In genomic region chr11:90054401-90054800, GRCm38 (mm10) we compare ENCODE assay signal across 14 mouse cellular contexts. TPM values are rescaled to one million over a fixed set of nuclear protein-coding genes. Genes with fewer than 3 reads are reported as not detected.
A peak's percentile ranks its signal among the peaks of the same experiment; 100 is the strongest.
DNase-seq lines count a peak whose midpoint lies in the region; ATAC-seq and TF ChIP-seq lines count a peak whose summit lies in the region.
"Had no signal": no experiment of that assay in that cellular context is flagged by ENCODE, and none has a peak within 500 bp of the region (broad histone marks: within the 10 kb centered on the region; RNA-seq: fewer than 3 reads in every experiment).

No protein-coding gene starts in this region.

- TF ChIP-seq POLR2A in lung, adult 2 months (IDR thresholded peaks at IDR 0.05; ENCODE audit: borderline replicate concordance, extremely low read depth, low read depth, low read length), result peak; percentile 21; the same call in 1 of the 2 replicates

- no peak overlapping the region for H3K4me2 ChIP-seq in heart, embryonic 11.5 days
- no peak overlapping the region for H3K4me2 ChIP-seq in embryonic facial prominence, embryonic 15.5 days (replicated peaks)

- peak; percentile 39 to 43 for DNase-seq in heart, adult 9 months (ENCODE audit: low spot score in 2 of 2)
- DNase-seq in Muller cell, postnatal 12 days (ENCODE audit: inconsistent ontology term), result peak; percentile 36
- no peak for DNase-seq in lung, adult 2 months
- no peak for DNase-seq in cerebellum, postnatal 4 days (ENCODE audit: low spot score in 2 of 2)
- no peak for DNase-seq in left cerebral cortex, postnatal 14 days (ENCODE audit: low spot score in 2 of 2)
- DNase-seq in cerebellum, adult 9-11 months, result no peak
- DNase-seq: cerebellum, postnatal 36 days; right cerebral cortex, adult 18-20 months had no signal

- peaks cover 3% of the 10 kb centered on the region; the same call in 1 of the 2 replicates for H3K4me1 ChIP-seq in heart, embryonic 11.5 days (ENCODE audit: control insufficient read depth, insufficient read depth, low read length)
- H3K4me1 ChIP-seq in embryonic facial prominence, embryonic 15.5 days, result peaks cover 16% of the 10 kb centered on the region
- H3K4me1 ChIP-seq in lung, adult 2 months (ENCODE audit: control insufficient read depth, insufficient read depth, low read length), result peaks cover 12% of the 10 kb centered on the region

- H3K9ac ChIP-seq in heart, embryonic 11.5 days (ENCODE audit: low read depth, low read length), result no peak overlapping the region
- H3K9ac ChIP-seq in embryonic facial prominence, embryonic 15.5 days, result no peak overlapping the region

- no peak overlapping the region for H3K27ac ChIP-seq in heart, embryonic 11.5 days (ENCODE audit: low read depth, low read length)
- H3K27ac ChIP-seq in embryonic facial prominence, embryonic 15.5 days (replicated peaks), result 0 out of 2 replicates have a peak overlapping the region, but pooled peaks have one; percentile 22
- H3K27ac ChIP-seq: forebrain, embryonic 10.5 days; macrophage had no signal

- no peak; the same call in 1 of the 2 replicates for ATAC-seq in heart, embryonic 11.5 days (replicated peaks; ENCODE audit: insufficient number of reproducible peaks, low FRiP score, low TSS enrichment)
- ATAC-seq in embryonic facial prominence, embryonic 15.5 days (ENCODE audit: insufficient number of reproducible peaks, low FRiP score, low TSS enrichment, low read depth), result 0 out of 2 replicates have a peak, but pooled peaks have one; percentile 54
- ATAC-seq: inflammation-experienced regulatory T-cells, adult 6 months; Patski had no signal

- H3K36me3 ChIP-seq in heart, embryonic 11.5 days (ENCODE audit: control insufficient read depth, insufficient read depth, low read length), result no peaks in the 10 kb centered on the region
- H3K36me3 ChIP-seq in embryonic facial prominence, embryonic 15.5 days, result no peaks in the 10 kb centered on the region
- H3K36me3 ChIP-seq: forebrain, embryonic 10.5 days had no signal

- 37% methylated on average over 7 of the region's 7 CpGs for WGBS in heart, embryonic 11.5 days (ENCODE audit: insufficient replicate concordance)
- 23% methylated on average over 7 of the region's 7 CpGs for WGBS in embryonic facial prominence, embryonic 15.5 days
- 29% methylated on average over 7 of the region's 7 CpGs for WGBS in lung, adult 2 months

- no peak overlapping the region for H3K4me3 ChIP-seq in heart, embryonic 11.5 days (ENCODE audit: low read depth, low read length)
- H3K4me3 ChIP-seq in embryonic facial prominence, embryonic 15.5 days (replicated peaks), result no peak overlapping the region
- H3K4me3 ChIP-seq in lung, adult 2 months (replicated peaks; ENCODE audit: extremely low read depth, low read depth, low read length), result no peak overlapping the region
- H3K4me3 ChIP-seq: forebrain, embryonic 10.5 days had no signal

- TF ChIP-seq CTCF in lung, adult 2 months (IDR thresholded peaks at IDR 0.05; ENCODE audit: insufficient read depth, low read length), result no peak

- H3K9me3 ChIP-seq in heart, embryonic 11.5 days (replicated peaks; ENCODE audit: control insufficient read depth, low read length), result no peaks in the 10 kb centered on the region
- H3K9me3 ChIP-seq in embryonic facial prominence, embryonic 15.5 days (replicated peaks), result 0 out of 2 replicates have a peak, but pooled peaks cover 4% of the 10 kb centered on the region
- H3K9me3 ChIP-seq: forebrain, embryonic 10.5 days had no signal

- intact Hi-C loops in left cerebral cortex, postnatal 14 days (cut with DNase I), result no loop called here

- H3K27me3 ChIP-seq in heart, embryonic 11.5 days (ENCODE audit: control insufficient read depth, insufficient read depth, low read length), result no peaks in the 10 kb centered on the region
- H3K27me3 ChIP-seq in embryonic facial prominence, embryonic 15.5 days, result no peaks in the 10 kb centered on the region

RNA-seq across cellular contexts. Expression of gene Tmem100, which starts 24.3 kb away (rescaled TPM):
- polyA plus RNA-seq in heart, embryonic 11.5 days (2014; fragmentation: Nextera tagmentation; extraction: Ambion mirVana), result 15.6 and 17.2 TPM in 2 replicates
- 27.4 and 30.6 TPM in 2 replicates for polyA plus RNA-seq in embryonic facial prominence, embryonic 15.5 days (2015; fragmentation: Nextera tagmentation; extraction: Ambion mirVana)
- 169 and 219 TPM in 2 replicates for polyA plus RNA-seq in lung, adult 2 months (2012; rRNA removed)
- 10 to 100 TPM; 21.6 to 22.5 TPM for total RNA-seq in left cerebral cortex, postnatal 14 days (2021)
- polyA plus RNA-seq: inflammation-experienced regulatory T-cells, adult 6 months; macrophage; Patski had no signal

RNA-seq across cellular contexts. Expression of gene Pctp, which starts 51.7 kb away (rescaled TPM):
- polyA plus RNA-seq in heart, embryonic 11.5 days (2014; fragmentation: Nextera tagmentation; extraction: Ambion mirVana), result 13.6 and 22.7 TPM in 2 replicates
- polyA plus RNA-seq in embryonic facial prominence, embryonic 15.5 days (2015; fragmentation: Nextera tagmentation; extraction: Ambion mirVana), result 4.7 and 4.9 TPM in 2 replicates
- 3.0 and 3.1 TPM in 2 replicates for polyA plus RNA-seq in lung, adult 2 months (2012; rRNA removed)
- under 1 TPM; 0.42 to 0.79 TPM for total RNA-seq in left cerebral cortex, postnatal 14 days (2021)

Comparison
In these comparisons a context has a peak if more than half of its experiments do, and no peak if none do; other contexts are left out.
1. DNase-seq: peak in heart, adult 9 months (2 of 2) and Muller cell, postnatal 12 days (single experiment); none in lung, adult 2 months (single experiment), cerebellum, postnatal 4 days (0 of 2), left cerebral cortex, postnatal 14 days (0 of 2) and cerebellum, adult 9-11 months (single experiment).